7 mouse cellular contexts compared by ENCODE assay signal in genomic region chr7:113765667-113766497, GRCm38 (mm10). TPM values are rescaled to one million over a fixed set of nuclear protein-coding genes. Genes with fewer than 3 reads are reported as not detected.
DNase-seq lines count a peak whose midpoint lies in the region; ATAC-seq lines count a peak whose summit lies in the region.

Spon1 (plus strand) TSS chr7:113765998.

- no peak within 1 kb of the TSS for H3K27ac ChIP-seq in intestine, embryonic 14.5 days (ENCODE audit: low read depth)
- no peak within 1 kb of the TSS for H3K27ac ChIP-seq in limb, embryonic 12.5 days
- H3K27ac ChIP-seq in midbrain, embryonic 11.5 days (ENCODE audit: low read depth, low read length), result peak within 1 kb of the TSS; percentile 40; the same call in 1 of the 2 replicates

- WGBS in intestine, embryonic 14.5 days, result under 1% methylated on average over 55 of the region's 56 CpGs
- 1% methylated on average over 56 of the region's 56 CpGs for WGBS in limb, embryonic 12.5 days
- under 1% methylated on average over 56 of the region's 56 CpGs for WGBS in midbrain, embryonic 11.5 days

- peak within 1 kb of the TSS; percentile 39 for H3K9ac ChIP-seq in intestine, embryonic 14.5 days (ENCODE audit: low read length)
- H3K9ac ChIP-seq in limb, embryonic 12.5 days (replicated peaks), result peak within 1 kb of the TSS; percentile 60
- peak within 1 kb of the TSS; percentile 68 for H3K9ac ChIP-seq in midbrain, embryonic 11.5 days (ENCODE audit: low read length)

- no peaks in the 10 kb centered on the region for H3K36me3 ChIP-seq in intestine, embryonic 14.5 days (ENCODE audit: control insufficient read depth, insufficient read depth, low read length)
- no peaks in the 10 kb centered on the region for H3K36me3 ChIP-seq in limb, embryonic 12.5 days
- H3K36me3 ChIP-seq in midbrain, embryonic 11.5 days (ENCODE audit: control insufficient read depth, insufficient read depth, low read length), result no peaks in the 10 kb centered on the region
- H3K36me3 ChIP-seq in splenic B cell, adult 2 months (ENCODE audit: control insufficient read depth, insufficient read depth, low read length, poor library complexity, severe bottlenecking), result no peaks in the 10 kb centered on the region

- peak; percentile 81 for ATAC-seq in intestine, embryonic 14.5 days (replicated peaks; ENCODE audit: low FRiP score, low TSS enrichment, low read depth)
- peak; percentile 83 for ATAC-seq in limb, embryonic 12.5 days (ENCODE audit: insufficient number of reproducible peaks, insufficient read depth, low FRiP score, low TSS enrichment, low read depth)
- ATAC-seq in midbrain, embryonic 11.5 days (ENCODE audit: low FRiP score), result peak; percentile 93

- H3K4me2 ChIP-seq in intestine, embryonic 14.5 days (ENCODE audit: low read length), result peak within 1 kb of the TSS; percentile 96
- peak within 1 kb of the TSS; percentile 98 for H3K4me2 ChIP-seq in limb, embryonic 12.5 days
- peak within 1 kb of the TSS; percentile 98 for H3K4me2 ChIP-seq in midbrain, embryonic 11.5 days

- H3K9me3 ChIP-seq in intestine, embryonic 14.5 days (ENCODE audit: control insufficient read depth, low read length), result no peaks in the 10 kb centered on the region
- peaks cover 6% of the 10 kb centered on the region for H3K9me3 ChIP-seq in limb, embryonic 12.5 days
- peaks cover 4% of the 10 kb centered on the region; the same call in 1 of the 2 replicates for H3K9me3 ChIP-seq in midbrain, embryonic 11.5 days (ENCODE audit: control insufficient read depth, low read length)

- peak in 1 of 2 experiments; percentile 7 for DNase-seq in adrenal gland, postnatal 4 days (ENCODE audit: low spot score in 2 of 2)
- peak; percentile 86 for DNase-seq in embryo, embryonic 11 days
- DNase-seq in gastrocnemius, postnatal 36 days, result peak; percentile 29 to 31
- DNase-seq in intestine, embryonic 14.5 days (ENCODE audit: low spot score), result peak; percentile 79
- DNase-seq in midbrain, embryonic 11.5 days (ENCODE audit: low spot score, missing footprints), result peak; percentile 96
- peak; percentile 15 for DNase-seq in splenic B cell, adult 2 months (ENCODE audit: low read depth, low spot score)

- intact Hi-C loops in gastrocnemius, postnatal 36 days (cut with DNase I), result no loop called here

- H3K4me3 ChIP-seq in intestine, embryonic 14.5 days (ENCODE audit: low read depth, low read length), result peak within 1 kb of the TSS; percentile 41
- peak within 1 kb of the TSS; percentile 57 for H3K4me3 ChIP-seq in limb, embryonic 12.5 days (replicated peaks)
- peak within 1 kb of the TSS; percentile 57 for H3K4me3 ChIP-seq in midbrain, embryonic 11.5 days (ENCODE audit: low read depth, low read length)

- H3K4me1 ChIP-seq in intestine, embryonic 14.5 days (replicated peaks; ENCODE audit: control insufficient read depth, insufficient read depth, low read length), result peaks cover 10% of the 10 kb centered on the region; the same call in 1 of the 2 replicates
- H3K4me1 ChIP-seq in limb, embryonic 12.5 days (replicated peaks), result peaks cover 19% of the 10 kb centered on the region; the same call in 1 of the 2 replicates
- H3K4me1 ChIP-seq in midbrain, embryonic 11.5 days (ENCODE audit: control insufficient read depth, insufficient read depth, low read length), result peaks cover 15% of the 10 kb centered on the region

- peaks cover 35% of the 10 kb centered on the region for H3K27me3 ChIP-seq in intestine, embryonic 14.5 days (replicated peaks; ENCODE audit: control insufficient read depth, insufficient read depth, low read length)
- peaks cover 50% of the 10 kb centered on the region for H3K27me3 ChIP-seq in limb, embryonic 12.5 days
- peaks cover 25% of the 10 kb centered on the region for H3K27me3 ChIP-seq in midbrain, embryonic 11.5 days (ENCODE audit: control insufficient read depth, insufficient read depth, low read length)
- H3K27me3 ChIP-seq in splenic B cell, adult 2 months (ENCODE audit: control insufficient read depth, insufficient read depth, low read length, poor library complexity, severe bottlenecking), result no peaks in the 10 kb centered on the region

RNA-seq across cellular contexts. Expression of gene Spon1, which starts in this region (rescaled TPM):
- total RNA-seq in adrenal gland, postnatal 4 days (2021), result 10 to 100 TPM; 14.9 to 16.3 TPM
- 1 to 10 TPM; 2.5 to 4.4 TPM for total RNA-seq in gastrocnemius, postnatal 36 days (2021)
- 11.7 and 12.2 TPM in 2 replicates for polyA plus RNA-seq in intestine, embryonic 14.5 days (2014; fragmentation: Nextera tagmentation; extraction: Ambion mirVana)
- polyA plus RNA-seq in limb, embryonic 12.5 days (2016; fragmentation: Nextera tagmentation; extraction: Ambion mirVana), result 4.7 and 4.9 TPM in 2 replicates
- 61.3 and 62.3 TPM in 2 replicates for polyA plus RNA-seq in midbrain, embryonic 11.5 days (2014; fragmentation: Nextera tagmentation; extraction: Ambion mirVana)
